Mouse (Mus musculus) cerebellum, postnatal 14 days (tissue): ENCODE data around the gene Cald1.

Source experiments
- DNase-seq, 2 experiments: peaks; one replicate each; pipeline ENCODE4 v3.0.0; 2021; ENCODE audit warnings: mixed read lengths in 2 of 2

The Cald1 gene

DNA sequence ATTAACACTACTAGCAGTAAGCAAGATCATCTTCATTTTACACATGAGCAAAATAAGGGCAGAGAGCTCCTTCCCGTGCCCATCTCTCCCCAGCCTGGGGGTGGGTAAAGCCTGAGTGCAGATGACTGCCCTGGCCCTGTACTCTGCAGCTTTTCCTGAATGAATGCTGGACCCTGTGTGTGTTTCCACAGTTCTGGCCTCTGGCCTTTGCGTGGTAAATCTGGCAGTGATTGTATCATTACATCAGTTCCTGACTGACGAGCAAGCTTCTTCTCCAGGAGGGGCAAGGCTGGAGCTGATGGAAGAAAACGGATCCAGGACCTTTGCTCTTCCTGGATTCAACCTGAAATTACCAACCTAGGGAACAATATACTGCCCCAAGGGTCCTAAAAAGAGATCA, 122.1 kb downstream of the Cald1 start:
- DNase-seq = no peak

DNA sequence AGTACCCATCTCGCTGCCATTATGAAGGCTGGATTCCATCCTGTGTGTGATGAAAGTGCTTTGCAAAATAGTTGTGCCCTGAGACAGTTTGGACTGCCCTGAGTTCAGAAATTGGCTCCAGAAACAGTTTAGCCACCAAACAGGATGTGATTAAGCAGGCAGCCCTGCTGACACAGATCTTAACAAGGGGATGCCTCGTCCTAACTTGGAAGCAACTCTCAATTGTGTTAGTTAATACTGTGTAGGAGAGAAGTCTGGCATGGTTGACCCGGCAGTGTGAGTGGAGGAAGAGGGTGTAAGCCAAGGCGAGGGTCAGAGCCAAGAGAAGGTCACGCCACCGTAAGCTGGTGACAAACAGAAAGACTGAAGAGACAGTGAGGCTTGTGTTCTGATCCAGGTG, 123.4 kb downstream of the Cald1 start:
- DNase-seq = no peak

DNA sequence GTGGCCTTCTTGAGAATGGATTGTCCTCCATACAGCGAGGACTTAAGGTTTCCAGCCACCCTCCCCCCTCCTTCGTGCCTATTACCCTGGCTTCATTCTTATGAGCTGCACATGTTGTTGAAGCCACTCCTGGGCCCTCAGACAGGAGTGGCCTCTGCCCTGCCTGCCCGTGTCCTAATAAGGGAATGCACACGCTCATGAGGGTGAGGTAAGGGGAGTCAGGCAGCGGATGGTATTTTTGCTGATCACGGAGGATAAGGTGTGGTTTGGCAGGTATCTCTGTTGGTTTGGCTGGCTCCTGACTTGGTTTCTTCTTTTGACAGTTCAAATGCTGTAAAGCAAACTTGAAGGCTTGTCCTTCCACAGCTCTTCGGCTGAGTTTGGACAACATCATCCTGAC, 124.4 kb downstream of the Cald1 start:
- DNase-seq = no peak

DNA sequence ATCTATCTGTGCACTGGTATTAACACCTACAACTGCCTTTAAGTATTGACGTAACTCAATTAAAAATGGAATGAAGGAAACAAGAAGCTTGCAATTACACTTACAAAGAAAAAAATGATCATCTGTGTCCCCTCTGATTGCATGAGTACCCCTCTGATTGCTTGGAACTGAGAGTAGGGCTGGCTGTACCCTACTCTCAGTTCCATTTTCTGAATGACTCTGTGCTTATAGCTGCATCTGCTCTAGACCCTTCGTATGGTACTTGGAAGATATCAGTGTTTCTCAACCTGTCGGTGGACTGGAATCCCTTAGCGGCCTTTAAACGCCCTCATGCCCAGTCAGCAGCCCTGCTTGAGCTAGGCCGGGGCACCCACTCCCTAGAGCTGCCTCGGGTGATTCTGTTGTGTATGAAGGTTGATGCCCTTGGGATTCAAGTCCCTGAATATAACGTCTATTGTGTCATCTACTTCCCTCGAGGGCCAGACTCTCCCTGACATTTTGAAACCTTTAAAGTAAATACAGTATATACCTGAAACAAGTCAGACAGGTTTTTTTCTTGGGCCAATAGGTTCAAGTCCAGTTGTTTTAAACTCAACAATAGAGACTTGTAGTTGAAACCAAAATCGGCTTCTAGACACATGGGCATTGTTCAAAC, 125.1 kb downstream of the Cald1 start:
- no peak for DNase-seq

DNA sequence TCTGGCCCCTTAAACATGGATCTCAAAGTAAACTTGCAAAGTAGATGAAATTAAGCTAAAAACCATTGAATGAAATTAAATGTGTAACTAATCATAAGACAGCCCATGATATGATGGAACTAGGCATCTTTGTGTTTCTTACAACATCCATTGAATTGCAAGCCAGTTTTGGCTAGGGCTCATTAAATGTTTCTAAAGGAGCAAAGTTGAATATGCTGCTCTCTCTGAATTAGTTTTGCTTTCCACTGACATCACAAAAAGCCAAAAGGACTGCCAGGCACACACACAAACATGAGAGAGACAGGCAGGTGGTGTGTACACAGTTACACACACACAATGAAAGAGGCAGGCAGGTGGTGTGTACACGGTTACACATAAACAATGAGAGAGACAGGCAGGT, 127.4 kb downstream of the Cald1 start:
- no peak for DNase-seq

DNA sequence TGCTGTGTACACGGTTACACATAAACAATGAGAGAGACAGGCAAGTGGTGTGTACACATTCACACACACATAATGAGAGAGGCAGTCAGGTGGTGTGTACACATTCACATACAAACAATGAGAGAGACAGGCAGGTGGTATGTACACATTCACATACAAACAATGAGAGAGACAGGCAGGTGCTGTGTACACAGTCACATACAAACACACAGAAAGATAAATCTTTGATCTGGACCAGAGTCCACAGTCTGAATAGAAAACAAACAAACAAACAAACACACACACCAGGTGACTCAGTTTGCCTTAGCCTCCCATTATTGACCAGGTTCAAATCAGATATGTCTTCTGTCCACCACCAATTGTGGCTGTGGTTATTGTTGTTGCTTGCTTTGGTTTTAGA, 127.8 kb downstream of the Cald1 start:
- DNase-seq = no peak

DNA sequence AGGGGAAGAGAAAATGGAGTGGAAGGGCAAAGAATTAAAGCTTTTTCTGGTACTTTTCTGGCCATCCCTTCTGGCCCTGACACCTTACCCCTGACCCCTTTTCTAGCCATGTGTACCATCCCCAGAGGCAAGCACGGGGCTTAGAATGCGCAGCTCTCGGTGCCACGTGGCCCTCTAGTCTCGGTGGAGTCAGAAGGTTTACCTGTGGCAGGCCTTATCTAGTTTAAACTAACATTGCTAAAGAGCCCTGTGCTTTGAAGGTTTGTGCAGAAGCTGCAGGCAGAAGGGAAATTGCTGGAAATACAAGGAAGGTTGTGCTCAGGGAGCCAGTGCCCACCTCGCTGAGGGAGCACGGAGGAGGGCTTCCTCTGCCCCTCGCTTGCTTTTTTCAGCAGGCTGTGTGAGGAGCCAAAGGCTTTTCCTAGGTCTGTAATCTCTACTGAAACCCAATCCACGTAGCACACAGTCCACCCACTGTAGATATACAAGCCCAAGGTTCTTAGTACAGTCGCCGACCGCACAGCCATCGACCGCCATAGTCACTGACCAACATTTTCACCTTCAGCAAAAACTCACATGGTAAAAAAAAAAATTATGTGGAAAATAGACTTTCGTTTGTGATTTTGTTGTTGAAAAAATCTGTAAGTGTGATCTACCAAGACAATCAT, 129.2 kb downstream of the Cald1 start:
- no peak for DNase-seq

DNA sequence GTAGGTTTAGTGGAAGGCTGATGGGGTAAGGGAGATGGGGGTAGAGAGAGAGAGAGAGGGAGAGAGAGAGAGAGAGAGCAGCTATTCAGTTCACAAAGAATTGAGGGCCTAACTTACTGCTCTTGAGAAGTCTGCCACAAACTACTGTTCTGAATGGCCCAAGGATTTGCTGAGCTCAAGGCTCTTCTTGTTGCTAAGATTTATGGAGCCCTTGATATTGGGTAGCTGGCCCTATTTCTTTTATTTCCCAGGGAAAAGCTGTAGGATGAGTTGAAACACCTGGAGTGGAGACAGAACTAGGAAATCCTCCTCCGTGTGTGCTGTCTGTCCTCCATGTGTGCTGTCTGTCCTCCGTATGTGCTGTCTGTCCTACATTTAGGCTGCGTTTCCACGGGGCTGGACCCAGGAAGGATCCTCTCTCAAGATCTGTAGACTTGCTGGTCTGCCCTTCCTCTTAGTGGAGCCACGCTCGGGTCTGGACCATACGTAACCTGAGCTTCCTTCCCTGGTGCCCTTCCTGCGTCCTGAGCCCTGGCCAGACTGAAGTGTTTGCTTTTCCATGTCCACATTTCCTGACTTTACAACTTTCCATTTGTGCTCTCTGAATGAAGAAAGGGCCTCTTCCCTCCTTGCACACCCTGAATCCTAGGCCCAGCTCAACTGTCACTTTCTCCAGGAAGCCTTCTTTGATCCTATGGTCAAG, 131.3 kb downstream of the Cald1 start:
- no peak for DNase-seq

DNA sequence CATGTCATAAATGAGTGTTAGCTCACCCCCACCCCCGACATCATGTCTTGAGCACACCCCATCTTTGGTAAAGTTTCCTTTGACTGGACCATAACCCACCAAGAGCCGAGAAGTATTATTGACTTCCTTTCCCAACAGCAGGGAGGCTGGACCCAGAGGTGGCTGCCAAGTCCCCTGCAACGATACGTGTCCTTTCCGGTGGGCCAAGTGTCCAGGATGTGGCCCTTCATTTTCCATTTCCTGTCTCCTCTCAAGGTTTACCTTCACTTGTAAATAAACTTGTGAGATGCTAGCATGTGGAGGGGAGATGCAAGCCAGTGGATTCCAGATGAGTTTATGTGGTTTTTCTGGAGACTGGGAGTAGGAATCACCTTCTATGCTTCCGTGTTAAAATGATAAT, 132.7 kb downstream of the Cald1 start:
- DNase-seq = no peak

DNA sequence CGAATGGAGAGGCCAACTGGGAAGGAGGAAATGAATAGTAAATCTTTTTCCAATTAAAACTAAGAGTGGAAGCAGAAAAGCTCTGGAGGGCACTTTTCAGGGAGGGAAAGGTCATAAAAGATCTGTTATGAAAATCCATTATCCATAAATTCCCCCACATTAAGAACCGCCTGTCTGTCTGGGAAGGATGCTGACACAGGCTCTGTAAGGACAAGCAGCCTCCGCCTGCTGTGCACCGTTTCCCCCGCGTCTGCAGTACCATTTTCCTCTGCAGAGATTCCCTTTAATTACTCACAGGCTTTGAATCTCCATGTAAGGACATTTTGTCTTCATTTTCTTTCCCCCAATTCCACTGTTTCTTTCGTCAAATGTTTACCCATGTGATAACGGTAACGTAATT, 133.2 kb downstream of the Cald1 start:
- DNase-seq = no peak

DNA sequence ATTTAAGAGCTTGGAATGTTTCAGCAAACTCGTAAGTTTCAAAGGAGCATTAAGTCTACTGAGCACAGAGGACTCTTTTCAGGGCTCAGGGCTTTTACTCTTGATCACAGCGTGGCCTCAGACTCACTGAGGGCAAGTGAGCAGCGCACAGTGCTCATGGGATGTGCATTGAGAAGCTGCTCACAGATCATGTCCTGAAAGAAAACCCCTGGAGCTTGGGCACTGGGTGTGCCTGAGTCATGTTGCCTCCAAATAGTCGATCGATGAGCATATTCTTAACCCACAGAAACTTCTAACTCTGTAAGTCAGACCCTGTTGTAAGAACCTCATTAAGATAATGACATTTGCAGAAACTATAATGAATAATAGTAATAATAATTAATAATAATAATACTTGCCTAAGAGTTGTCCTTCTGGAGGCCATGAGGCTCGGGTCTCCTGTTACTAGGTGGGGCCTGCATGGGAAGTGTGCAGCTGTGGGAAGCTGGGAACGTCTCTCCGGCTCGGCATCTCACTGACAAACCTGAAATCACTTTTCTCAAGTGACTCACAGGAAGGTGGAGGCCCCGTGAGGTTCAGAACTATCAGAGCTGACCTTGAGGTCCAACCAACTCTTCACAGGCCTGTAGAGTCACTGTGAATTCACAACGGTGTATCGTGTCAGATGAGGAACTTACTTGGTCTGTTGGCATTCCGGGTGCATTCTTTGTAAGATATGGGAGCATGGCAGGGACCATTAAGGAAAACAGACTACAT, 136.8 kb downstream of the Cald1 start:
- DNase-seq = no peak

DNA sequence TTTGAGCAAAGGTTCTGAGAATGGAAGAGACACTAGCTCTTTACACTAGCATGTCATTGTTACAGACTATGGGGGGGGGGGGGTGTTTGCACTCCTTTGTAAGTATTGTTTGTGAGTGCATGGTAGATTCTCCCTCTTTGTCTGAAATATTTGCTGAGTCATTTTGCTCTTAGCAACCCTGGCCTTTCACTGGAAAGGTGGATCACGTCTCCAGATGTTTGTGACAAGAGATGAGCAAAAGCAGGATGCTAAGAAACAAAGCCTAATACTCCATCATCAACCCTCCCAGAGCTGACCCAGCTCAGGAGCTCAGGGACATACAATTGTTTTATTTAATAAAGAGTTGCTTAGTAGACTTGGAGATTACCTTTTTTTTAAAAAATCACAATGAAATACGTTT, 138.6 kb downstream of the Cald1 start:
- DNase-seq = no peak

DNA sequence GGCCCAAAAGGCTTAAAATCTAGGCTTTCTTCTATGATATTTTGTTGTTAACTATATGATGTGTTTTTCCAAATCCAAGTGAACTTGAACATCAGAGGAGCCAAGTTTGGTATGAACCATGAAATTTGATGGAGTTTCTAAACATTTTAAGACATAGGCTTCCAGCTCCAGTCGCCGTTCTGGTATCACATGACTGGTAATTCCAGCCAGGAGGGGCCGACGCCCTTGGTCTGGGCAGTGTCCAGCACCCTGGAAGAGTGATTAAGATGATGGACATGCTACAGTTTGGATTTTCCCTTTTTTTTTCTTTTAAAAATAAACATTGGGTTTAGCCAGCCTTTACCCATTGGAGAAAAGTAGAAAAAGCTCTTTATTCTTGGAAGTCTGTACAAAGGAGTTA, 145.6 kb downstream of the Cald1 start:
- no peak for DNase-seq

DNA sequence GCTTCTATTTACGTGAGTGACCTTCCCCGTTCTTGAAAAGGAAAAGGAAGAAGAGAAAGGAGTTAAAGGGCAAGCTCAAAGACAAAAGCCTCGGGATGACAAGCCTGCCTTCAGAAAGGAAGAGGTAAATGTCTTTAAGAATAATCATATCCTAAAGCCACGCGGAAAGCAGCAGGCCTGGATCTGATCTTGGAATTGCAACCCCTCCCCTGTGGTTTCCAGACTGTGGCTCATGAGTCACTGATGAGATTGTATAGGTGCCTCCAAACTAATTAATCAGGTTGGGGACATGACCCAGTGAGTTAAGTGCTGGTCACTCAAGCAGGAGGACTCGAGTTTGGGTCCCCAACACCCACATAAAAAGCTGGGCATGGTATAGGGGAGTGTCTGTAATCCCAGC, 149.5 kb downstream of the Cald1 start:
- DNase-seq = no peak

DNA sequence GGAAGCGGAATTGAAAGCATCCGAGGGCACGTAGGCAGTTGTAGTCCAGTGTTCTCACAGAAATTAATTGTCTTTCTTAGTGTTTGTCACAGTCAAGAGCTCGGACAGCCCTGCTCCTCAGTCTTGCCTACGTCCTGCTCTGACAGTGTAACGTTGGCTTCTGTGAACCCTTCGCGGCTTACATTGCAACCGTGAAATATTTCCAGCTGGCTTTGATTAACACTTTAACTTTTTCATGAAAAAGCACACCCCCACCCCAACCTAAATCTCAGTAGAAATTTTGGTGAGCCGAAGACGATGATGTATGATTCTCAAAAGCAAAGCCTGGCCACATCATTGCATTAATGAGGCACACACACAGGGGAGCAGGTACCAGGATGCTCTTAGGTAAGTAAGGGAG, 150.3 kb downstream of the Cald1 start:
- no peak for DNase-seq

DNA sequence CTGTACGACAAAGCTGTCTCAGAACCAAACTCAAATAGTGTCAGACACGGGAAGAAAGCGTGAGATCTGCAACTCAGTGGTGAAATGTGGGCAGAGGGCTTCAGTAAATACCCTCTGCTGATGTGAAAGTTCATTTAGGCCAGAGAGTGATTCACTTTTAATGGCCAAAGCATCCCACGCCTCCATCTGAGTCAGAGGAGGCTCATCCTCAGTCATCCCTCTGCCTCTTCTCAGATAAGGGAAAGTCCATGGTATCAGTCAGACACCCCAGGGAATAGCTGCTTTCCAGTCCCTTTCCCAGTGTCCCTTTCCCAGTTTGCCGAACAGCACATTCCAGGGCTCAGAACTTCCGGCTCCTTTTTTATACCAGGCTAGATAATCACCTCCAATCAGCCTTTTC, 151.2 kb downstream of the Cald1 start:
- DNase-seq = no peak

DNA sequence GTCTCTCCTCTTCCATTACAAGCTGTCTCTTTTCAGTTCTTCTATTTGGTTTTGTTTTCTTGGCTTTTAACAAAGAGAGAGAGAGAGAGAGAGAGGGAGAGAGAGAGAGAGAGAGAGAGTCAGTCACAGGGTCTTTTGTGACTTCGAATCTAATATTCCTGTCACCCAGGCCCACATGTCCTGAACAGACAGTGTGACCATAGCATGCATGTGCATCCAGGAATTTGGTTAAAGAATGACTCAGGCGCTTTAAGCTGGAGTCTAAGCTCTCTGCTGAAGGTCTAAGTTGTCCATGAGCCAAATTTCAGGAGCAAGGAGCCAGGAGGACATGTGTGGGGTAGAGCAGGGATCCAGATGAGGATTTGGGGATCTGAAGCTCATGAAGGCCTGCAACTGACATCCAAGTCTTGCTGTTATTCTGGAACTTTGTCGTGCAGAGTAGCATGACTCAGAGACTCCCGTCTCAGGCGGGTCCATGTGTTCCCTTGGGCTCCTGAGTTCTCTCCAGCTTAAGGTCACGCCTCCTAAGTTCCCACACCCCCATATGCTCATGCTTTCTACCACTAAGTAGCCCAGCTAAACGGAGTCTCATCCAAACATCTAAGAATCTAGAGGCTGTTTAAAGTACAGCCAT, 152.3 kb downstream of the Cald1 start:
- DNase-seq = no peak

DNA sequence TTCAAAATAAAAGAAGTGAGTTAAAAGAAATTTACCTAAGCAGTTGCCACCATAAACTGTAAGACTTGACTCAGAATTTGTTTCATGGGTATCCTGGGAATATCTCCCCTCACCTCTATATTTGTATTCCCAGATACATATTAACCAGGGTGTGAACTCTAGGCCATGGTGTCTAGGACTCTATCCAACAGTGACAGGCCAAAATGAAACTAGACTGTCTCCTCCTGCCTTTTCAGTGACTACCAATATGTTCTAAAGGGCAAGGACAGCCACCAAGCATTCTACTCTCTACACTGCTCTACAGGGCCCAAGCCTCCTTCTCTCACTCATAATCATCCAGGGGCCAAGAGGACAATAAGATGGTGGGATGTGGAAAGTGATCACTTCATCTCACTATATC, 153.3 kb downstream of the Cald1 start:
- DNase-seq = no peak

DNA sequence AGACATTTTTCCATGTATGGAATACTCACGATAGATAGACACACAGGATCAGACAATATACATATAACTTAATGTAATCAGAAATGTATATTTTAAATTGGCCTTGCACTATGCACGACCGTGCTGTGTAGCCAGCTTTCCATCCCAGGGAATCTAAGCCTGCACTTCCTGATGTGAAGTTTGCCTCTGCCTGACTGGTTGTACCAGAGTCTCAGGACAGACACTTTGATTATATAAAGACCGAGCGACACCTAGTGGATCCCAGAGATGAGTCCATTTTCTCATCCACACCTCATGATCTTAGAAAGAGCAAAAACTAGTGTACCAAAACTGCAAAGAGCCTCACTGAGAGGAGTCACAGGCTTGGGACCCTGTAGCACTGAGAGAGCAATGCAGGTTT, 156.1 kb downstream of the Cald1 start:
- DNase-seq = peak; percentile 70 to 74

DNA sequence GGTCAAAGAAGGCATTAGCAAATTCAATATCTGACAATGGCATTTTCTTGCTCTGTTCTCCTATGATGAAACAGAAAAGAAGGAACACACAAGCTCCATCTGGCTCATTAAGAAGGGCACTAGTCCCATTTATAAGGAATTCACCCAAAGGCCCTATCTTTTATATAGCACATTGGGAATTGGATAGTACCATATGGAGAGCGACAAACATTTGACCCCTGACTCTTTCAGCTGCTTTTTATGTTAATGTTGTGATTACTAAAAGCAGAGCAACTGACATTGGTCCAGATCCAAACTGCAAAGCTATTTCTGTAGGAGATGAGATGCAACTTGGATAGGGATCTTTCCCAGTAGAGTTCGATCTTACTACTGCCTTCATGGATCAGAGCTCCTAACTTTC, 160.0 kb downstream of the Cald1 start:
- no peak for DNase-seq

DNA sequence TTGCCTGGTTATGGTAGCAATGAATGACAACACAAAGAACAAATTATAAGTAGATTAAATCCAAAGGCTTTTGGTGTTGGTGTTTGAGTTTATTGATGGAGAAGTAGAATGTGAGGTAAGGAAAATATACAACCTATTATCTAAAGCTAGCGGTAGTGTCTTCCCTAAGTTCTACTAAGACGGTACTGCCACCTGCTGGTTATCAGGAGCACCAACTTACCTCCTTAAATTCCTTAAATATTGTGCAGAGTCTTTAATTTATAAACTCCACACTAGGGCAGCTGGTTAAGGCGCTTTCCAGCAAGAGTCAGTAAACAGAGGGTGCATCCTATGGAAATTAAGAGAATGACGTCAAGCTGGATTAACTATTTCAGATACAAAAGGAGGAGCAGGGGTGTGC, 161.7 kb downstream of the Cald1 start:
- DNase-seq = peak; percentile 63 to 76

DNA sequence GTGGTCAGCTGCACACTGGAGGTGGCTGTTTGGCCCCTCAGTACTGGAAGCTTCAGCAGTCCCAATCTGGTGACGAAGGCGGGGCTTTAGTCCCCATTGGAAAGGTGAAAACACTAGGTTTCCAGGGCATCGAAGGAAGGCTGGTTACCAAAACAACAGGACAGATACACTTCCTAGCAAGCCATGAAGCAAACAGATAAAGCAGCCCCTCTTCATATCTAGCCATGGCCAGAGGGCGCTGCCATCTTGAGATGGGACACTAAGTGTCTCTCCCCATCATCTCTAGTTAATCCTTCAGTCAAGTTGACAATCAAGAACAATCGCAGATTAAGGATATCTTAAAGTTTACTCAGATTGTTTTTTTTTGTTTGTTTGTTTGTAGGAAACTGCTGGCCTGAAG, 167.4 kb downstream of the Cald1 start:
- DNase-seq = no peak

DNA sequence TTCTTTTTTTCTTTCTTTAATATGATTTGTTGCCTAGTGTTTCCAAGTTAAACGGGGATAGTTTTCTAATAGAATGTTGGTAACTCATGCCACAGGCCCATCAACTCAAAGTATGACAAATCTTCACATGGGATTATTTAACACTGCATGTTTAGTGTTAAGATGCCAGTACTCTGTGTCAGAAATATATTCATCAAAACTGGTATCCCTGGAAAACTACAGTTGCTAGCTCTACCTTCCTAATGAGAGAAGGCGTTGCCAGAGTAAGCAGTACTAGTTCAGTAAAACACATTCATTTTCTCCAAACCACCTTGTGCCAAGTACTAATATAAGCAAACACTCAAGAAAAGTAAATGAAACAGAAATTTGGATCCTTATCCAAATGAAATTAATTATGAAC, 171.7 kb downstream of the Cald1 start:
- no peak for DNase-seq
